Mouse (Mus musculus) kidney, adult 18-20 months (tissue): Measurements from ENCODE around the gene Col25a1.

Experiments used
- DNase-seq: peaks from one replicate; pipeline ENCODE4 v3.0.0; 2021

The Col25a1 gene

DNA sequence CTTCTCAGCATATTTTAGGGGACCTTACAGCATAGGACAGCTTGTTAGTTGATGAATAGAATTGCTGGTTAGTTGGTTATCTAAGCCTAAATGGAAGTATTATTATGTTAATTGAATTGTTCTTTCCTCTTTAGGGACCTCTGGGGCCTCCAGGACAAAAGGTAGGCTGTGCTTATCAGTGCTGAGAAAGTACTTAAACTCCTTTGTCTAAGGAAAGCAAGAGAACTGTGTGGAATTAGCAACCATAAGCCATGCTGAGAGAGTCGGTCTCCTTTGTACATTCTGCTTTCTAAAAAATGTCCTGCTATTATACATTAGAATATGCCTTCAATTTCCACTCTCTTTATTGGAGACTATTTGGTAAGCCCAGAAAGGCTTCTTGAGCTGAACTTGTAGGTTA lies 362.9 kb downstream of the Col25a1 start:
- no peak for DNase-seq

DNA sequence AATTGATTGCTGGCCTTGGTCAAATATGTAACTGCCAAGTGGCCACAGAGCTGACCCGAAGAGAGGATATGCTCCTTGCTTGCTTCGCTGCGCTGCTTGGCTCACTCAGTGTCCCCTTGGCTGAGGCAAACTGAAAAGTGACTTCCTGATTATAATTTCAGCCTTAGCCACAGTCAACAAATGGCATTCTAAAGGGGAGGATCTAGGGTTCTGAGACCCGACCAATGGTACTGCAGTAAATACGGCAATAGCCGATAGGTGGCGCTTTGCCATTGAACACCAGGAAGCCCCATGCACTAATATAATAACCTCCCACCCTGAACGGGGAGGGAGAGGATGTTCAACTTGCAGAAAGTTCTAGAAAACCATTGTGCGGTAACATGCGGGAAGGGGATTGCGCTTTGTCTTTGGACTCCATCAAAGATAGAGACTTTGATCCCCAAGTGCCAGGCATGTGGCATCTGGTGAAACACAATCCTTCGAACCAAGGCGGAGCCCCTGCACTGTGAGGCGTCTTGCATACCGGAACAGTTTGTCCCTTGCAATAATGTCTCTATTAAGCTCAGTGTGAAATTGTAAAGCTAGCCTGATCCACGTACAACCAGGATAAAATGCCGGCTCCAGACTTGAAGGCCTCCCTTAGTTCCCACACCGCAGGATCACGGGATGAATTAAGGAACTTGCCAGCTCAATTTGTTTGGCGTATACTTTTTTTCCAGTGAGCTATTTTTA lies 363.5 kb downstream of the Col25a1 start:
- DNase-seq, result no peak

DNA sequence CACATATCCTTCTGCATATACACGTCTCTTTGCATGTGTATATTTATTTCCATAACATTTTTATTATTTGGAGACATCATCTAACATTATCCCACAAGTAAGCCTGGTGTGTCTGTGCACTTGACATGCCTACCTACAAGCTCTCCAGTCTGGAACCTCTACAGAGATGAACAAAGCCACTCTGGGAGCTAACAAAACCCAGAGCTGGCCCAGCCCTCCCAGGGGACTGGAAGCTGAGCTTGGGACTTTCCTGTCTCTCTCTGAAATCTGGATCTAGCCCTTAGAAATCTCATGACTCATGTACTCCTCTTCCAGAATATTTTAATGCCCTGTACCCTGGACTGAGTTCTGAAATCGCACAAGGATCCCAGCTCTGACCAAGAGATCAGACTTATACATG lies 365.7 kb downstream of the Col25a1 start:
- DNase-seq, result no peak

DNA sequence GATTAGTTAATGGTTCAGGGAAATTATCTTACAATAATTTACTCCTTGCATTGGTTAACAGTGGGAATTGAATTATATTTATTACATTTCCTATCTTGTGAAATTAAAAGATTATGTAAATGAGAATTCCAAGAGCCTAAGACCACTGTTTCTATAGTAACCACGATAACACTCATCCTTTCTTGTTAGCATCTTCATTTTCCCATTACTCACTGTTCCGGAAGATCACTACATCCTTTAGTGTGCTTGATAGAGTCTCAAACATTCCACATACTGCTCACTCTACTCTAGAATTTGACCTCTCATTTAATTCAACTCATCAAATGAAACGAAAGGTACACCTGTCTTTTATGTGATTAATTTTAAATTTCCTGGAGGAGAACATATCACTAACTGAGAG lies 370.4 kb downstream of the Col25a1 start:
- no peak for DNase-seq

DNA sequence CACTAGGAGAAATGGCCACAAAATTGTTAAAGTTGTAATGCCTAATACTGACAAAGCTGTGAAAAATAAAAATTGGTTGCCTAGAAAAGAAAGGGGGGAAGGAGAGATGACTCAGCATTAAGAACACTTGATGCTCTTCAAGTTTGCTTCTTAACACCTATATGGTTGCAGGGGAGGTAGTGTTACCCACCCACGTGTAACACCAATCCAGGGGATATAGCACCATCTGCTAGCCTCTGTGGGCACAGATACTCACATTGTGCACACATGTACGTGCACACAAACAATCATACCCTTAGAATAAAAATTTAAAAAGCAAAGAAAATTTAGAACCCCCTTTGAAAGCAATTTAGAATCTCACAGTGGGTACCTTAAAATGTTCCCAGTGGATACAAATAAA lies 377.0 kb downstream of the Col25a1 start:
- DNase-seq, result no peak

DNA sequence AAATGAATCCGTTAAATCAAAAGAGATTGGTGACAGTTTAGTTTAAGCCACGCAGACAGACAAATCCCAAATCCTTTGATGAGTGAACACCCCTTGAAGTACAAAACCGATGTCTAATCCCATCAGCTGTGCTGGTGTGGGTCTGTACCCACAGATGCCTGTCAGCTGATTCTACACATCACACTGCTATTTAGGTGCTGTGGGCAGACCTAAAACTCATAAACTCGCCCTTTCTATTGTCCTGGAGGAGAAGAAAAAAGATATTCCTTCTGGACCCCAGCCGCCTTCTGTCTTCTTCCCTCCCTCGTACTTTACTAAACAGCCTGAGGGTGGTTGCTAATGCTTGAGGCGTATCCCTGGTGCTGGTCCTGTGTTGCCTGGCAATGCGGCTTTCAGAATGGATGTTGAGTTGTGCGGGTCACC lies 387.2 kb downstream of the Col25a1 start:
- DNase-seq, result no peak

DNA sequence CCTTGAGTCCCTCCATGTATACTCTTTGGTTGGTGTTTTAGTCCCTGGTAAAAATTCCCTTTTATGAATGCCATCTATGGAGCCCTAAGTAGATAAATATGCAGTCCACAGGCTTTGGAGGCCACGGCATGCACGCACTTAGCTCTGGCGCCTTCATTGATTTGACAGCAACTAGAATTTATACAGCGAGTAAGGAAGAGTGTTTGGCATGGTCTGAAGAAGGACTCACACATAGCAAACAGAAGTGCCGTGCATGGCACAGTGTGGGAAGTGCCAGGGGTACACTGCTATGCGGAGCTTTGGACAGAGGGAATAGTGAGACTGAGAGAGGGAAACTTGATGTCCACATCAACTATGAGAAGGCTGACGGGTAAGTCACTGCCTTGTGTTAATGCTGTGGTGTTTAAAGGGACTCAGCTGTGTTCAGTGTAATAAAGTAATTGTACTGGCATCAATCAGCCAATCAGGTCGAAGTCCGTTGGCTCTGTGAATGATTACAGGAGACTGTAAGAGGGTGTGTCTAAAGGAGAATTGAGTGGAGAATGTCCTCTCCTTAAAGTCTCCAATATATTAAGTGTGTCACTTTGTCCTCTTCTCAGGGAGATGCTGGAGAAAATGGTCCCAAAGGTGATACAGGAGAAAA lies 390.7 kb downstream of the Col25a1 start:
- DNase-seq, result peak; percentile 4

DNA sequence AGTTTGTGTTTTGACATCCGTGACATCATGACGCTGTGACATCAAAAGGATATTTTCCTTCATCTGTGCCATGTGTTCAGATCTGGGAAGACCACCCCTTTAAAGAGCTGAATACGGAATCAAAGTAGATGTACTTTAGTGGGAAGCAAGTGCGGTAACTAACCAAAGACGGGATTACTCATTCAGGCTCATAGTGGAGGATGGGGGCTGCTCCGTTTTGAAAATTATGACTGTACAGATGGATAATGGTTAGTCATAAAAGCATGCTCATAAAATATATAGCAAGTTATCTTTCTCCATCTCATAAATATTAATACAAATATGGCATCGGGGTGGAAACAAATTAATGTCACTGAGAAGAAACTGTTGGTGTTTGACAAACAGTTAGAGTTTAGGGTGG lies 391.7 kb downstream of the Col25a1 start:
- DNase-seq, result no peak

DNA sequence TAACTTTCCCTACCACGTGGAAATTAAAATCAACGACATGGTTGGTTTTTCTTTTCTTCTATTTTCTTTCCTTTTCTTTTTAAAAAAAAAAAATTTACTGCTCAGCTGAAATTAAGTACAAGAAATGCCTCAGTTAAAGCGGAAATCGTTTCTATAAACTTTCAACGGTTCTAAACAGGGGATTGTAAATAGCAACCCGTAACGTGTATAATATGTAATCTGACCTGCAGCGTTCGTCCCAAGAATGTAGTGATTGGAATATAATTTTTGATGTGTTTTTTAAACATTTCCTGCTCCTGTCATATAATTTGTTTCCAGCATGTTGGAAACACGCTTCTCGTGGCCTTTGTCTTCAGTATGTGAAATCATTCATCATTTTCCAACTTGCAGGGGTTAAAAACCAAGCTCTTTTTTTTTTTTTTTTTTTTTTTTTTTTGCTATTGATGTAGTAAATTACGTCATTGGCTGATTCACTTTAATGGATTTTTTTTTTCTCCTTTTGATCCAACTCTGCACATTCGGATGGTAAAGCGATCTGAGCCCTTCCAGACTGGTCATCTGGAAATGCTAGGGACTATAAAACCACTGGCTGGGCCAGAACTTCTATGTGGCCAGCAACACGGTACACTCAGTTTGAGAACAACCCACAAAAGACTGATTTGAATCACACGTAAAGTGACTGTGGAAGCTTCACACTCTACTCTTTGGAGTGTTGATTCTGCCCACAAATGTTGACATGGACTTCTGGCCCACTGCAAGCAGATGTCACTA lies 393.3 kb downstream of the Col25a1 start:
- DNase-seq, result no peak

DNA sequence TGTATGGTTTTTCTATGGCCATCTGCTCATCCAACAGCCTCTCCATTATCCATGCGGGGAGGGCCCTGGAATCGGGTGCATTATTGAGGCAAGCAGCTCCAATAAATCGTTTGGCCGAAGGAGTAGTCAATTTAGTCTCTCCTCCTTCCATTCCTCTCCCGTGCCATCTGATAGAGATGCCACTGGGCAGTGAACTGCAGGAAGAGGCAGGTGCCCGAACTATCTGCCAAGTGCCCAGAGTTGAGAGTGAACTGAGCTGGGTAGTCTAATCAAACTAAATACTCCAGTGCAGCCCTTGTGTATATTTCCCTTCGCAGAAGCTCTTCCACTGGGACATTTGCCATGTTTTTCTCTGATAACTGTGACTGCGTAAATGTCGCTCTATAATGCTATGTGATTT lies 403.7 kb downstream of the Col25a1 start:
- no peak for DNase-seq

DNA sequence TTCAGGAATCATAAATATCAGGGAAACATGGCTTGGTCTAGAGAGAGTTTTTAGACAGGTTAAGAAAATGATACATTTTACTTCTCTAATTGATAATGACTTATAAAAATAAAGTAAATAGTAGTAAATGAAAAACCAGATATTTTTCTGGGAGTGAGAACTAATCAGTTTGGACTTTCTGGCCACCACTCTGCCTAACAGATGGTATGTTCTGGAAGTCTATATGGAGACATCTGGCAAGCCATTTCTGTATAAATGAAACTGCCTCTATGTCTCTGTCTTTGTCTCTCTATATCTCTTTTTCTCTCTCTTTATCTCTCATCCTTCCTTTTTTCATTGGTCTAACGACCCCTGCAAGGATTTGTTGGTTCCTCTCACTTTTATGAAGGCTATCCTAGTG lies 410.2 kb downstream of the Col25a1 start:
- no peak for DNase-seq

DNA sequence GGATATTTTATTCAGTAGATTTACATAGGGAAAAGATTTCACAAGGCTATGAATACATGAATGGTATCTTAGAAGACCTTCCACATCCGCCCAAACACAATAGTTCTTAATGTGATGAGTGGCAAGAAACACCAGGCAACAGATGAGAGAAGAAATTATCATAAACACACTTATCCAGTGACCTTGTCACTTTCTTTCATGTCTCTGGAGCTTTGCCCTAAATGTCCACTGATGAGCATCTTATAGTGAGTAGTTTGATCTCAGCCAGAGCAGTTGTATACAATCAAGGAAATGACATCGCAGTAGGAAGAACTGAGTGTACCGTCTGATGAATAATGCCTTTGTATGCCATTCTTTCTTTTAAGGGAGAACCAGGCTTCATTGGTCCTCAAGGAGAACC lies 414.7 kb downstream of the Col25a1 start:
- no peak for DNase-seq

DNA sequence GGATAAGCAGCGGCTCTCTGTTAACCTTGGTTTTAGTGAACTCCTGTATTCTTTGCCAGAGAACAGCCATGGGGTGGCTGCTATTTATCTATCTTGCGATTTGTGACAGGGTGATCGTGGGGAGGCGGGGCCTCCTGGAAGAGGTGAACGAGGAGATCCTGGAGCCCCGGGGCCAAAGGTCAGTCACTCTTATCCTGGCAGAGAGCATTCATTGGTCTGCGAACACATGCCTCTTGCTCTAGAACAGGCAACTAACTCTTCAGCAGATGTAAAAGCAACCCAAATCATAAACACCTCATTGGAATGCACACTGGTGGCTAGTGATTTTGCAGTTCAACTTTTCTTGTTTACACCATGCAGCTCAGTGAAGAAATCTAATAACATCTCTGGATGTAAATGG lies 417.8 kb downstream of the Col25a1 start:
- no peak for DNase-seq

DNA sequence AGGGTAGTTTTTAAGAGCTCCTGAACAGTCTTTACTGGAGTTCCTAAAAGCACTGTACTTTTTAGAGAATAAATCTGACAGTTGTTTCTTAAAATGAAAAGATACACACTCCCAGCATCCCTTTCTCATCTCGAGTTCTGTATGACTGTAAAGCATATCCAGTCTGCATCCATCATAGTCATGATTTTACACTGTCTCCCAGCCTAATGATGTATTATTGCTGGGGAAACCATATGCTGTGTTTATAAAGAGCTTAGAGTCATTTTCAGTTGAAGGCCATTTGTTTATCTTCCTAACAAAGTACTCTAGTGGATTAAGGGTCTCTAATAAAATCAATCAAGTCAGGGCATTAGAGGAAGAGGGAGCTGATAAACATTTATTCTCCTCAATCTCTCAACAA lies 425.0 kb downstream of the Col25a1 start:
- DNase-seq, result no peak

DNA sequence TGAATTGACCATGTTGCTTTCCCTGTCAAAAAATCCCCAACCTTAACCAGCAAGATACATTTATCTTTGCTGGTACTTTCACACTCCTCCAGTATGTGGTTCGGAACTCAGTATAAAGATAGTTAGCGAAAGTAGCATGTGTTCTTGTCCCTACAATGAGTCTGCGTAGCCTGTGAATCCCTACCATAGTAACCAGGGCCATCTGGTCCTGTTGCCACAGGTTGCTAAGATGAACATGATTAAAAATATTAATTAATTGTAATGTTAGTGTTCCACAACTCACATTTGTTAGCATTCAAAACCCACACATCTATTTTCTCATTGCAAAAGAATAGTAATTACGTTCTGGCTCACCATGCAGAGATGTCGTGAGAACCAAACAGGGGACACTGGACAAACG lies 434.3 kb downstream of the Col25a1 start:
- no peak for DNase-seq

DNA sequence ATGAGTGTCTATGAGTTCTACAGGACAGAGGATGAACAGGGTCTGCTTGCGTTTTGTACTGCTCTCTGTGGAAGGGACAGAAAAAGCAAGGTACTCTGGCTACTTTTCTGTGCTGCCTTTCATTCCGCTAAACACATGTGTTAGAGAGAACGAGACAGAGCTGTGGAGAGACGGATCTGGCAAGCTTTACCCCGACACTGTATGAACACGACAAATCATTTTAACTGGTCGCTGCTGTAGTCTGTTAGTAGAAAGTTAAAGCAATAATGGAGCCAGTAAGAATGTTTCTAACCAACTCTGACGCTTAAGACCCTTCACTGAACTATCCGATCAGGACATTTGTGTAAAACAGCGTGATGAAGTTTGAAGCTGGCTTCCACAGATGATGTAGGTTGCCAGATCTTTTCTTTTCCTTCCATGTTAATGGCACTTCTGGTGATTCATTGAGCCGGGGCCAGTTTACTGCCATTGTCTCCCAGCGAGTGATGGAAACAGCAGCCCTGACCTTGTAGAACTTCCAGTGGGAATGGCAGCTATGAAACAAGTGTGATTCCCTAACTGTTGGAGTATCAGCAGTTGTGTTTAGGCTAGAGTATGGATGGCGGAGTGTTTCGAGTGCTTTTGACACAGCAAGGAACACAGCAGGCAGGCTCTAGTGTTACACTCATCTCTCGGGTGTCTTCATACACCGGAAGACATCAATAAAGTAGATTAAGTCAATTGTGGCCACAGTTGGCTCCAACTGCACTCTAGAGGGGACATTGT lies 437.2 kb downstream of the Col25a1 start:
- no peak for DNase-seq

DNA sequence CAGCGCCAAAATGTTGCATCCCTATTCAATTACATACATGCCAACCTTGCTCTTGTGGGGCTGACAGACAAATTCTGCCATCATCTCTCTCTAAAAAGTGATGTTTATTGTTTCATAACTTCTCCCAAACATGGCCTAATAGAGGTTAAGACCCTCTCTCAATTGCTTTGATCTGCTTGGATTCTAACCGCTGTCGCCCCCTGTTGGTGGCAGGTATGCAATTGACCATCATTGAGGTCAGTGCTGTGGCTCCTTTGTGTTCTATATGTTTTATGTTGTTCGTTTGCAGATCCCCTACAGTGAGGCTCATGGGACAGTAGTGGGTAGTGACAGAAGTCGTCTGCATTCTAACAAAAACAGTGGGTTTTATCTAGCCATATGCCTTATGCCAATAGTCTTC lies 441.9 kb downstream of the Col25a1 start:
- DNase-seq, result no peak

DNA sequence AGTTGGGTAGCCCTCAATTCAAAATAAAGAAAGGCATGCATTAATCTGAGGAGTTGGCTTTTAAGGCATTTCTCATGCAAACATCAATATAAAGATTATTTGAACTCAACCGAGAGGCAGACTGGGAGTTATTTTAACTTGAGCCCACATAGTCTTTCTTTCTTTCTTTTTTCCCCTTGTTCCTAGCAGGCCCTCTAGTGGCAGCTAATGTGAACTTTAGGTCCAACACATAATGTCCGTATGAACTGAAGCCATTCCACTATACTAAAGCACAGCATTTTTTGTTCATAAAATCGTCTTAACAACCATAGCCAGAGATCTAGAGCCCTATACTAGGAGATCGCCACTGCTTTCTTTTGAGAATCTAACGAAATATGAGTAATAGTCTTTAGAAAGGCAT lies 443.4 kb downstream of the Col25a1 start:
- DNase-seq, result no peak

DNA sequence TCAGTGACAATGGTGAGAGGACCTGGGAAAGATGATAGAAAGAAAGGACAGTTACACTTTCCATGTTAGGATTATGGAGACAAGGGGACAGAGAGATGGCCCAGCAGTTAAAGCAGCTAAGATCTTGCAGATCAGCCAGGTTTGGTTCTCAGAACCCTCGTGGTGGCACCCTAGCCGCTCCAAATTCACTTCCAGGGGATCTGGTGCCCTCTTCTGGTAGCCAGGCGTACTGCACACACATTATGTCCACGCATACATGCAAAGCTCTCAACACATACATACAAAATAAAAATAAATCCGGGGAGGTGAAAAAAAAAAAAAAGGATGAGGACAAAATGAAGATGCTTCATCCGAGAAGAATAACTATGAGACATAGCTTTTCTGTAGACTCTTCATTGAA lies 445.4 kb downstream of the Col25a1 start:
- no peak for DNase-seq

DNA sequence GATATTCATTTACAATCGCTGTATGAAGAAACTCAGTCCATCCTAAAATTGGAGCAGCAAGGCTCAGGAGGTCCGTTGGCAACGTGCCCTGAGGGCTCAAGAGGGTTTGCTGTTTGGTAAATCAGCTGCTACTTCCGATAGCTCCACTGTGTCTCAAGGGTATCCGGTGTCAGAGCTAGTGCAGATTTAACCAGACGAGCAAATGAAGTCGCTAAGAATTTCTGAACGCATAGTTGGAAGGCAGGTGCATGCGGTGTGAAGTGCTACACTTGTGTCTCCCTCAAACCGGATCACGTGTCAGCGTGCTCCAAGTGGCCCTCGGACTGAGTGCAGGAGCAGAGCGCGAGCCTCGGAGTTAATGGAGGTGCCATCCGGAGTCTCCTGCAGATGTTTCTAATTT lies 448.2 kb downstream of the Col25a1 start:
- DNase-seq, result peak; percentile 13

DNA sequence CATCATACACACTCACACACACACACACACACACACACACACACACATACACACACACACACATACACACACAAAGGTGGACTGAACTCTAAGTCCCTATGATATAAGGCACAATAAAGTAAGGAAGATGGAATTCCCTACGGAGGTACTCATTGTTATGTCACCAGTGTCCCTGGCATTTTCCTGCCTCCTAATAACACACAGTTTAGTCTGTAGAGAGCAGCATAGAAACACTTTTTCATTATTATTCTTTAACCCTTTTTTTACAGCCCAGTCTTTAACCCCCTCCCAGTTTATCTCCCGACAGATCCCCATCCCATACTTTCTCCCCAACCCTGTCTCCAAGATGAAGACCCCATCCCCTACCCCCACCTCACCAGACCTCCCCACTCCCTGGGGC lies 450.3 kb downstream of the Col25a1 start:
- DNase-seq, result no peak

DNA sequence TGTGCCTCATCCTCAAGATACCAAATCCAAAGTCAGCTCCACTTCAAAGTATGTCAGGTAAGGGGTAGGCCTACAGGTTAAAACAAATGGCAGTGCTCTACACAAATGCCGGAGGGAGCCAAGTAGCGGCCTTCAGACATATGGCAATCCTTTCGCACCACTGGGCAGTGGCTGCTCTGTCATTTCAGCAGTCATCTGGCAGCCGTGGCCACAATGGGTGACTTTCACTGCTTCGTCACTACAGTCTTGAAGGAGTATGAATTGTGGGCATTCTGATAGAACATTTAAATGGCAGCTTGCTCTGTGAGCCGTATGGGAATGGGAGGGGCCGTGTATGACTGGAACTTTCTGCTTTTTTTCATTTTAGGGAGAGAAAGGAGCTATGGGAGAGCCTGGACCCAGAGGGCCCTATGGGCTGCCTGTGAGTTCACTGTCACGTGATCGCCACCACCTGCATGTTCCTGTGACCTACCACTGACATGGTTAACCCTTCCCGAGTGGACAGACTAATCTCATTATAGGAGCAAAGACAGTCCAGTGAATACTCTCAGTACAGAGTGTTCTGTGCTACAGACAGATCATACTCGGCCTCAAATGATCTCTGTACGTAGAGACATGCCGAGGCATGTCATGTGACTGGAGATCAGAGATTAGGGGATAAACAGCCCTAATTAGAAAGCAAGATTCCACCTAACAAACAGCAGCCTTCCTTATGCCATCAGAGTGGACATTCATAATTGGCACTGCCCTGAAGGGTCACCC lies 451.8 kb downstream of the Col25a1 start:
- DNase-seq, result peak; percentile 6

DNA sequence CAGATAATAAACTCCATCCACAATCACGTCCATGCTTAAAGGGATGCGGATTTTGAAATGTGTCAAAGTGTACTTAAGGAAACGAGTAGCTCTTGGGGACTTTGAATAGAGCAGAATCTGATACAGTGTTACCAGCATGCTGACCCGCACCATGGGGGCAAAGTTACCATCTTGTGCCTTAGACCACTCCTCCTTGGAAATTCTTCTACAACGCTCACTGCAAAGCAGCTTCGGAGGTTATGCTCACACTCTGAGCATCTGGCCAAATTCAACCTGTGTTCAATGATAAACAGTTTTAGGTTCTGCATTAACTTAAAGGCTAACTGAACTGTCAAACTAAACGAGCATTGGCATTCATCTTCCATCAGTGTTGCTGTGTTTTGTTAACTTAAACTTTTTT lies 452.7 kb downstream of the Col25a1 start:
- peak; percentile 24 for DNase-seq
